Mouse (Mus musculus) thymus, adult 2 months (tissue): ENCODE data around the gene Kcnj4.

ENCODE experiments used
- CTCF ChIP-seq: fragments of 200-500 bp; IDR thresholded peaks from 2 replicates; pipeline ENCODE4 v1.5.1; 2012; ENCODE audit warnings: mild to moderate bottlenecking, control low read depth, low read length, moderate library complexity, borderline replicate concordance; ENCODE audit not compliant: control insufficient read depth, poor library complexity, insufficient read depth; ENCODE audit errors: extremely low read depth
- POLR2A ChIP-seq: fragments of 200-500 bp; IDR thresholded peaks from 2 replicates; pipeline ENCODE4 v1.6.1; 2012; ENCODE audit warnings: mild to moderate bottlenecking, low read length, control low read depth, moderate library complexity; ENCODE audit not compliant: control insufficient read depth, poor library complexity, insufficient read depth; ENCODE audit errors: extremely low read depth

DNA sequence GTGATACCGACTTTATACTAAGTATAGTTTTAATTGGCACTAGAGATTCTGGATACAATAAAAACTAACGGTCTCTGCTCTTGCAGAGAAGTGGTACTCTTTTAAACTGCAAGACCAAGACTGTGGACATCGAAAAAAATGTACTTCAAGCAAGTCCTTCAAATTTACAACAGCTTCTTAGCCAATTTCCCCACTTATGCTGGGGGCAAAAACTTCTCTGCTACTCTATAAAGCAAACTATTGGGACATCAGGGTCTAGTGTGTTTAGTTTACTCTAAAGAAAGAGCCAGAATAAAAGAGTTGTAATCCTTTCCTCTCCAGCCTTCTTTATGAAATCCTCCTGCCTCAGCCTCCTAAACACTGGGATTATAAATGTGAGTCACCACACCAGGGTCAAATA is 38.9 kb upstream of the Kcnj4 start:
- TF ChIP-seq CTCF (no peak), POLR2A (no peak)
